9 mouse cellular contexts compared by ENCODE assay signal in genomic region chr12:112457839-112458238, GRCm38 (mm10). TPM values are rescaled to one million over a fixed set of nuclear protein-coding genes. Genes with fewer than 3 reads are reported as not detected.
A peak's percentile ranks its signal among the peaks of the same experiment; 100 is the strongest.
DNase-seq lines count a peak whose midpoint lies in the region; ATAC-seq and TF ChIP-seq lines count a peak whose summit lies in the region.
"Had no signal": no experiment of that assay in that cellular context is flagged by ENCODE, and none has a peak within 500 bp of the region (broad histone marks: within the 10 kb centered on the region; RNA-seq: fewer than 3 reads in every experiment).

No protein-coding gene starts in this region.

- no peak for TF ChIP-seq CTCF in gastrocnemius, adult 2 months (IDR thresholded peaks at IDR 0.05)

- H3K4me2 ChIP-seq in embryonic facial prominence, embryonic 11.5 days (ENCODE audit: low read depth, low read length) = no peak overlapping the region; the same call in 1 of the 2 replicates
- no peak overlapping the region for H3K4me2 ChIP-seq in embryonic facial prominence, embryonic 13.5 days
- H3K4me2 ChIP-seq in midbrain, embryonic 15.5 days = no peak overlapping the region

- H3K27me3 ChIP-seq in embryonic facial prominence, embryonic 11.5 days (ENCODE audit: control insufficient read depth, insufficient read depth, low read length) = no peaks in the 10 kb centered on the region
- 0 out of 2 replicates have a peak, but pooled peaks cover 4% of the 10 kb centered on the region for H3K27me3 ChIP-seq in embryonic facial prominence, embryonic 10.5 days (replicated peaks; ENCODE audit: low read depth, poor library complexity, severe bottlenecking)
- peaks cover 32% of the 10 kb centered on the region for H3K27me3 ChIP-seq in embryonic facial prominence, embryonic 13.5 days
- H3K27me3 ChIP-seq in midbrain, embryonic 15.5 days (replicated peaks) = no peaks in the 10 kb centered on the region; the same call in 1 of the 2 replicates

- ATAC-seq in embryonic facial prominence, embryonic 11.5 days (replicated peaks; ENCODE audit: insufficient number of reproducible peaks, low FRiP score, low TSS enrichment, low read depth) = 0 out of 2 replicates have a peak, but pooled peaks have one; percentile 19
- peak; percentile 48 for ATAC-seq in embryonic facial prominence, embryonic 13.5 days (ENCODE audit: insufficient number of reproducible peaks, insufficient read depth, low FRiP score, low TSS enrichment, low read depth)
- ATAC-seq in midbrain, embryonic 15.5 days (replicated peaks) = peak; percentile 73

- DNase-seq in embryonic facial prominence, embryonic 11.5 days (ENCODE audit: low spot score) = no peak
- no peak for DNase-seq in embryonic facial prominence, embryonic 10.5 days (ENCODE audit: low spot score)
- peak; percentile 75 to 91 for DNase-seq in layer of hippocampus, adult 18-20 months (ENCODE audit: low spot score in 2 of 2)
- no peak for DNase-seq in spleen, postnatal 36 days (ENCODE audit: low spot score in 2 of 2)
- no peak for DNase-seq in gastrocnemius, postnatal 14 days
- no peak for DNase-seq in gastrocnemius, adult 2 months

- intact Hi-C loops in gastrocnemius, postnatal 14 days (cut with DNase I; ENCODE audit: low total_unique reads) = no loop called here
- intact Hi-C loops in gastrocnemius, adult 2 months (cut with DNase I) = no loop called here

- no peaks in the 10 kb centered on the region; the same call in 1 of the 2 replicates for H3K4me1 ChIP-seq in embryonic facial prominence, embryonic 11.5 days (ENCODE audit: control insufficient read depth, insufficient read depth, low read length)
- H3K4me1 ChIP-seq in embryonic facial prominence, embryonic 10.5 days = peaks cover 23% of the 10 kb centered on the region
- H3K4me1 ChIP-seq in embryonic facial prominence, embryonic 13.5 days = peaks cover 29% of the 10 kb centered on the region
- H3K4me1 ChIP-seq in midbrain, embryonic 15.5 days = peaks cover 12% of the 10 kb centered on the region

- no peak overlapping the region for H3K27ac ChIP-seq in embryonic facial prominence, embryonic 11.5 days (replicated peaks; ENCODE audit: low read depth, low read length)
- no peak overlapping the region for H3K27ac ChIP-seq in embryonic facial prominence, embryonic 10.5 days (replicated peaks)
- no peak overlapping the region for H3K27ac ChIP-seq in embryonic facial prominence, embryonic 13.5 days
- no peak overlapping the region for H3K27ac ChIP-seq in midbrain, embryonic 15.5 days
- no peak overlapping the region for H3K27ac ChIP-seq in gastrocnemius, adult 2 months

- 60% methylated on average over 4 of the region's 4 CpGs for WGBS in embryonic facial prominence, embryonic 11.5 days
- WGBS in embryonic facial prominence, embryonic 10.5 days = 52% methylated on average over 4 of the region's 4 CpGs
- 27% methylated on average over 4 of the region's 4 CpGs for WGBS in embryonic facial prominence, embryonic 13.5 days
- WGBS in midbrain, embryonic 15.5 days = 12% methylated on average over 4 of the region's 4 CpGs

- H3K36me3 ChIP-seq in embryonic facial prominence, embryonic 11.5 days (replicated peaks; ENCODE audit: control insufficient read depth, insufficient read depth, low read depth, low read length) = no peaks in the 10 kb centered on the region
- no peaks in the 10 kb centered on the region for H3K36me3 ChIP-seq in embryonic facial prominence, embryonic 10.5 days (replicated peaks)
- no peaks in the 10 kb centered on the region for H3K36me3 ChIP-seq in embryonic facial prominence, embryonic 13.5 days
- no peaks in the 10 kb centered on the region for H3K36me3 ChIP-seq in midbrain, embryonic 15.5 days (replicated peaks)

- no peaks in the 10 kb centered on the region for H3K9me3 ChIP-seq in embryonic facial prominence, embryonic 11.5 days (replicated peaks; ENCODE audit: control insufficient read depth, low read length)
- no peaks in the 10 kb centered on the region for H3K9me3 ChIP-seq in embryonic facial prominence, embryonic 10.5 days
- H3K9me3 ChIP-seq in embryonic facial prominence, embryonic 13.5 days = no peaks in the 10 kb centered on the region
- H3K9me3 ChIP-seq in midbrain, embryonic 15.5 days = no peaks in the 10 kb centered on the region

- no peak overlapping the region for H3K9ac ChIP-seq in embryonic facial prominence, embryonic 11.5 days (replicated peaks; ENCODE audit: low read length)
- H3K9ac ChIP-seq in embryonic facial prominence, embryonic 13.5 days = no peak overlapping the region
- no peak overlapping the region for H3K9ac ChIP-seq in midbrain, embryonic 15.5 days

- H3K4me3 ChIP-seq in embryonic facial prominence, embryonic 11.5 days (ENCODE audit: low read depth, low read length) = no peak overlapping the region
- no peak overlapping the region for H3K4me3 ChIP-seq in embryonic facial prominence, embryonic 10.5 days
- no peak overlapping the region for H3K4me3 ChIP-seq in embryonic facial prominence, embryonic 13.5 days
- no peak overlapping the region for H3K4me3 ChIP-seq in midbrain, embryonic 15.5 days
- no peak overlapping the region for H3K4me3 ChIP-seq in gastrocnemius, adult 2 months

RNA-seq across cellular contexts. Expression of gene A530016L24Rik, which starts 31.4 kb away (rescaled TPM):
- polyA plus RNA-seq in embryonic facial prominence, embryonic 11.5 days (2014; fragmentation: Nextera tagmentation; extraction: Ambion mirVana) = not detected in 2 replicates
- not detected in 2 replicates for polyA plus RNA-seq in embryonic facial prominence, embryonic 10.5 days (2016; fragmentation: Nextera tagmentation; extraction: Ambion mirVana)
- 0.10 and 0.12 TPM in 2 replicates for polyA plus RNA-seq in embryonic facial prominence, embryonic 13.5 days (2015; fragmentation: Nextera tagmentation; extraction: Ambion mirVana)
- total RNA-seq in layer of hippocampus, adult 18-20 months (2021) = under 1 TPM in 1 of 2 experiments, not detected in 1; 0.15 TPM
- 0.22 and 0.24 TPM in 2 replicates for polyA plus RNA-seq in midbrain, embryonic 15.5 days (2015; fragmentation: Nextera tagmentation; extraction: Ambion mirVana)
- under 1 TPM; 0.82 to 0.96 TPM for total RNA-seq in gastrocnemius, postnatal 14 days (2021)
- total RNA-seq in gastrocnemius, adult 2 months (2021) = 1 to 10 TPM in 1 of 2 experiments, under 1 TPM in 1; 0.48 to 1.9 TPM
- total RNA-seq: common myeloid progenitor, adult 5-6 weeks had no signal

RNA-seq across cellular contexts. Expression of gene Tmem179, which starts 58.7 kb away (rescaled TPM):
- 1.4 and 1.9 TPM in 2 replicates for polyA plus RNA-seq in embryonic facial prominence, embryonic 11.5 days (2014; fragmentation: Nextera tagmentation; extraction: Ambion mirVana)
- 1.5 and 1.6 TPM in 2 replicates for polyA plus RNA-seq in embryonic facial prominence, embryonic 10.5 days (2016; fragmentation: Nextera tagmentation; extraction: Ambion mirVana)
- polyA plus RNA-seq in embryonic facial prominence, embryonic 13.5 days (2015; fragmentation: Nextera tagmentation; extraction: Ambion mirVana) = 0.92 and 1.0 TPM in 2 replicates
- 100 to 1,000 TPM; 126 to 134 TPM for total RNA-seq in layer of hippocampus, adult 18-20 months (2021)
- polyA plus RNA-seq in midbrain, embryonic 15.5 days (2015; fragmentation: Nextera tagmentation; extraction: Ambion mirVana) = 87.0 and 90.2 TPM in 2 replicates
- not detected for total RNA-seq in gastrocnemius, postnatal 14 days (2021)
- not detected for total RNA-seq in gastrocnemius, adult 2 months (2021)
- total RNA-seq: common myeloid progenitor, adult 5-6 weeks had no signal

Comparison
In these comparisons a context has a peak if more than half of its experiments do, and no peak if none do; other contexts are left out.
1. ATAC-seq: peak in every context shown above with its lines; median percentile 73 in midbrain, embryonic 15.5 days; 48 in embryonic facial prominence, embryonic 13.5 days; 19 in embryonic facial prominence, embryonic 11.5 days.
2. DNase-seq: peak in layer of hippocampus, adult 18-20 months (2 of 2); none in embryonic facial prominence, embryonic 11.5 days (single experiment), embryonic facial prominence, embryonic 10.5 days (single experiment), spleen, postnatal 36 days (0 of 2), gastrocnemius, postnatal 14 days (single experiment) and gastrocnemius, adult 2 months (single experiment).
3. RNA of gene Tmem179, which starts 58.7 kb away (polyA plus RNA-seq): 87.0 to 90.2 TPM in midbrain, embryonic 15.5 days; 1.5 to 1.6 TPM in embryonic facial prominence, embryonic 10.5 days, 1.4 to 1.9 TPM in embryonic facial prominence, embryonic 11.5 days and 0.92 to 1.0 TPM in embryonic facial prominence, embryonic 13.5 days; every median in the first group is over 10 times any median in the second.